Mouse (Mus musculus): Measurements from ENCODE around the gene Snu13.

Gene Snu13

GRCm38 (mm10) chr15:82047080-82047883 lies at the start of gene Snu13:
Gene Snu13, minus strand, starts transcription at chr15:82047598.
- DNase-seq (ENCODE audit: low spot score in 2 of 2), result peak; percentile 81 to 91

- DNase-seq (ENCODE audit: low spot score in 2 of 2), result no peak
These were observed 43.7 kb upstream of the Snu13 start for GRCm38 (mm10) chr15:82091061-82091460.

GRCm38 (mm10) chr15:82087266-82087665 lies 39.9 kb upstream of the Snu13 start:
- DNase-seq (ENCODE audit: low spot score in 2 of 2), result no peak

GRCm38 (mm10) chr15:82086131-82086530 lies 38.7 kb upstream of the Snu13 start:
- no peak for DNase-seq (ENCODE audit: low spot score in 2 of 2)

- DNase-seq (ENCODE audit: low spot score in 2 of 2), result no peak
These were observed 38.2 kb upstream of the Snu13 start for GRCm38 (mm10) chr15:82085606-82086005.

- peak; percentile 24 to 25 for DNase-seq (ENCODE audit: low spot score in 2 of 2)
These were observed 33.8 kb upstream of the Snu13 start for GRCm38 (mm10) chr15:82081161-82081560.

- no peak for DNase-seq (ENCODE audit: low spot score in 2 of 2)
These were observed 32.5 kb upstream of the Snu13 start for GRCm38 (mm10) chr15:82079883-82080282.

GRCm38 (mm10) chr15:82073490-82073889 lies 26.1 kb upstream of the Snu13 start:
- DNase-seq (ENCODE audit: low spot score in 2 of 2), result no peak

GRCm38 (mm10) chr15:82071816-82072469 lies 24.5 kb upstream of the Snu13 start:
- DNase-seq (ENCODE audit: low spot score in 2 of 2), result no peak

- DNase-seq (ENCODE audit: low spot score in 2 of 2), result no peak
These were observed 22.5 kb upstream of the Snu13 start, which contains the start of gene Mei1 for GRCm38 (mm10) chr15:82069898-82070297. Gene Mei1, plus strand, starts transcription at chr15:82069996.

GRCm38 (mm10) chr15:82065511-82065910 lies 18.1 kb upstream of the Snu13 start:
- DNase-seq (ENCODE audit: low spot score in 2 of 2), result peak in 1 of 2 experiments; percentile 66

- no peak for DNase-seq (ENCODE audit: low spot score in 2 of 2)
These were observed 16.5 kb upstream of the Snu13 start for GRCm38 (mm10) chr15:82063909-82064308.

GRCm38 (mm10) chr15:82058719-82059201 lies 11.4 kb upstream of the Snu13 start, which contains the start of gene 4930407I10Rik:
Gene 4930407I10Rik, plus strand, starts transcription at chr15:82059151.
- DNase-seq (ENCODE audit: low spot score in 2 of 2), result no peak

GRCm38 (mm10) chr15:82052544-82052943 lies 5.1 kb upstream of the Snu13 start:
- DNase-seq (ENCODE audit: low spot score in 2 of 2), result no peak

GRCm38 (mm10) chr15:82046246-82046891 lies 1.0 kb downstream of the Snu13 start:
- no peak for DNase-seq (ENCODE audit: low spot score in 2 of 2)

- no peak for DNase-seq (ENCODE audit: low spot score in 2 of 2)
These were observed 3.1 kb downstream of the Snu13 start for GRCm38 (mm10) chr15:82044166-82044784.

GRCm38 (mm10) chr15:82040650-82041049 lies 6.7 kb downstream of the Snu13 start:
- peak in 1 of 2 experiments; percentile 27 for DNase-seq (ENCODE audit: low spot score in 2 of 2)

GRCm38 (mm10) chr15:82035904-82036689 lies 11.3 kb downstream of the Snu13 start:
- DNase-seq (ENCODE audit: low spot score in 2 of 2), result no peak

GRCm38 (mm10) chr15:82033762-82034161 lies 13.6 kb downstream of the Snu13 start, which contains the start of gene Desi1:
Gene Desi1, minus strand, starts transcription at chr15:82033862.
- no peak for DNase-seq (ENCODE audit: low spot score in 2 of 2)

GRCm38 (mm10) chr15:82032386-82032785 lies 15.0 kb downstream of the Snu13 start:
- no peak for DNase-seq (ENCODE audit: low spot score in 2 of 2)

- no peak for DNase-seq (ENCODE audit: low spot score in 2 of 2)
These were observed 19.7 kb downstream of the Snu13 start for GRCm38 (mm10) chr15:82027726-82028125.
